Mouse (Mus musculus) heart, adult 2 months (tissue): ENCODE measurements at regions not wholly inside any gene's neighbourhood (a gene's known extent, or its start where the extent isn't known, plus 50 kb on each side); places are given as distances from the start of the nearest gene placed in this dataset.

Source experiments
- CTCF ChIP-seq: fragments of 200-600 bp; IDR thresholded peaks from 2 replicates; pipeline ENCODE4 v1.8.1; 2022; ENCODE audit warnings: antibody characterized with exemption, mild to moderate bottlenecking, moderate library complexity
- EP300 ChIP-seq: fragments of 200-500 bp; IDR thresholded peaks from 2 replicates; pipeline ENCODE4 v1.6.1; 2011; ENCODE audit warnings: low read depth, low read length, control low read depth; ENCODE audit not compliant: insufficient read depth
- POLR2A ChIP-seq: fragments of 200-500 bp; IDR thresholded peaks from 2 replicates; pipeline ENCODE4 v1.6.1; 2011; ENCODE audit warnings: mild to moderate bottlenecking, low read depth, low read length, control low read depth; ENCODE audit not compliant: insufficient read depth

- no peak for TF ChIP-seq POLR2A
- no peak for TF ChIP-seq CTCF
- TF ChIP-seq EP300, result no peak
These were observed 342.5 kb downstream of the Hs3st1 start for GRCm38 (mm10) chr5:39412756-39413155.
